Mouse (Mus musculus) limb, embryonic 15.5 days (tissue): ENCODE results near the gene Cyb561d2. TPM values are rescaled to one million over a fixed set of nuclear protein-coding genes. Genes with fewer than 3 reads are reported as not detected.
A peak's percentile ranks its signal among the peaks of the same experiment; 100 is the strongest.

Experiments
- ATAC-seq: fragments of 200-750 bp; cut with Nextera tagmentation; 2 replicates; pipeline ENCODE4 v1.8.0; 2017; ENCODE audit warnings: low read depth, moderate TSS enrichment; ENCODE audit not compliant: insufficient number of reproducible peaks, low FRiP score, low TSS enrichment
- H3K27ac ChIP-seq: fragments of 300-500 bp; sonication (generic); 2 replicates; pipeline ENCODE4 v1.5.1; 2015; ENCODE audit warnings: moderate library complexity, mild to moderate bottlenecking, inconsistent platforms
- H3K27me3 ChIP-seq: fragments of 300-500 bp; sonication (generic); 2 replicates; pipeline ENCODE4 v1.6.1; 2015; ENCODE audit warnings: inconsistent platforms
- H3K36me3 ChIP-seq: fragments of 300-500 bp; sonication (generic); 2 replicates; pipeline ENCODE4 v1.6.1; 2015; ENCODE audit warnings: inconsistent platforms
- H3K4me1 ChIP-seq: fragments of 300-500 bp; sonication (generic); 2 replicates; pipeline ENCODE4 v1.6.1; 2015; ENCODE audit warnings: inconsistent platforms
- H3K4me2 ChIP-seq: fragments of 300-500 bp; sonication (generic); 2 replicates; pipeline ENCODE4 v1.6.1; 2015; ENCODE audit warnings: mild to moderate bottlenecking, inconsistent platforms
- H3K4me3 ChIP-seq: fragments of 300-500 bp; sonication (generic); 2 replicates; pipeline ENCODE4 v1.5.1; 2015; ENCODE audit warnings: mild to moderate bottlenecking, inconsistent platforms
- H3K9ac ChIP-seq: fragments of 300-500 bp; sonication (generic); 2 replicates; pipeline ENCODE4 v1.6.1; 2015; ENCODE audit warnings: inconsistent platforms
- H3K9me3 ChIP-seq: fragments of 300-500 bp; sonication (generic); 2 replicates; pipeline ENCODE4 v1.6.1; 2016; ENCODE audit warnings: inconsistent platforms
- WGBS: fragments of 180-500 bp; shearing (Covaris S2); methylation state at CpG from one replicate; pipeline ENCODE4 v1.1.7; 2015; 5-methylcytosine and 5-hydroxymethylcytosine counted together
- polyA plus RNA-seq: library from polyadenylated mRNA; unstranded; fragments of >200 nt; fragmentation: Nextera tagmentation; extraction: Ambion mirVana; gene quantifications from 2 replicates; pipeline ENCODE4 v1.2.1, GENCODE M21; 2015

Cyb561d2 gene
- polyA plus RNA-seq, 1 experiment from 2014 or later: 26.0 TPM

DNA sequence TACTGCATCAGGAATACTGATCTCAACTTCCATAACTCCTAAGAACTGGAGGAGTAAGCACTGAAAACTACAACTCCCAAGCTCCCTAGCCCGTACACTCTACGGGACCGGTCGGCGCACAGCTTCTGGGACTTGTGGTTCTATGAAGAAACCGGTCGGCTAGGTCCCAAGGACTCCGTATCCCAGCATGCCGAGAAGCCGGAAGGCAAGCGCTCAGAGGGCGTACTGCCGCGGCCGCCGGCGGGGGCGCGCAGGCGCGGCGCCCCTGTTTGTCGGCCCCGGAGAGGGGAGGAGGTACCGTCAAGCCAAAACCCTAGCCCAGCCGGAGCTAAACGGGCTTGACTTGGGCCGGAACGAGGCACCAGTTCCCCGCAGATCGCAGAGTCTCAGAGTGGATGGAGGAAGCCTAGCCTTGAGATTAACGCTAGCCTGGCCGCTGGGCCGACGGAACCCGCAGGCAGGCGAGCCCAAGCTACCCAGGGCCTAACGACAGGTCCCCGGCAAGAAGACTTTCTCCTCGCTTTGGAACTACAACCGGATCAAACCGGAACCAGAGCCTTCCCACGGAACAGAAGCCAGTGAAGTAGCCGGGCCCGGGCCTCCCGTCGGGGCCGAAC is 8.1 kb downstream of the Cyb561d2 start, which contains the start of gene Tmem115:
Gene Tmem115, plus strand, starts transcription at position 155 of the 617 bp plus-strand sequence.
- Histone ChIP-seq H3K4me3 (peak within 1 kb of the TSS; percentile 81), H3K36me3 (peaks cover 16% of the 10 kb centered on the region), H3K9me3 (no peaks in the 10 kb centered on the region), H3K4me1 (peaks cover 29% of the 10 kb centered on the region), H3K27ac (peak within 1 kb of the TSS; percentile 93), H3K4me2 (peak within 1 kb of the TSS; percentile 81), H3K9ac (peak within 1 kb of the TSS; percentile 77), H3K27me3 (peaks cover 5% of the 10 kb centered on the region; the same call in 1 of the 2 replicates)
- 0% methylated on average over 47 of the region's 48 CpGs for WGBS
- peak; percentile 98 for ATAC-seq

GRCm38 (mm10) chr9:107526198-107527026 is 15.6 kb downstream of the Cyb561d2 start:
- WGBS: 5% methylated on average over 44 of the region's 44 CpGs
- Histone ChIP-seq H3K27me3 (peaks cover 43% of the 10 kb centered on the region), H3K9me3 (no peaks in the 10 kb centered on the region), H3K4me3 (peak overlapping the region; percentile 36), H3K27ac (no peak overlapping the region), H3K9ac (no peak overlapping the region), H3K4me1 (peaks cover 24% of the 10 kb centered on the region), H3K4me2 (peak overlapping the region; percentile 67), H3K36me3 (no peaks in the 10 kb centered on the region)
- ATAC-seq: 0 out of 2 replicates have a peak, but pooled peaks have one; percentile 16

GRCm38 (mm10) chr9:107522400-107522711 is 19.6 kb downstream of the Cyb561d2 start:
- Histone ChIP-seq H3K27ac (no peak overlapping the region), H3K9me3 (no peaks in the 10 kb centered on the region), H3K4me1 (peaks cover 28% of the 10 kb centered on the region), H3K4me2 (peak overlapping the region; percentile 34; the same call in 1 of the 2 replicates), H3K27me3 (peaks cover 33% of the 10 kb centered on the region), H3K9ac (no peak overlapping the region), H3K4me3 (no peak overlapping the region), H3K36me3 (no peaks in the 10 kb centered on the region)
- WGBS: 30% methylated on average over 2 of the region's 2 CpGs
- no peak for ATAC-seq

- 20% methylated on average over 25 of the region's 25 CpGs for WGBS
- Histone ChIP-seq H3K9ac (no peak overlapping the region), H3K4me3 (no peak overlapping the region), H3K36me3 (no peaks in the 10 kb centered on the region), H3K4me1 (peaks cover 23% of the 10 kb centered on the region), H3K9me3 (no peaks in the 10 kb centered on the region), H3K27me3 (peaks cover 28% of the 10 kb centered on the region), H3K27ac (no peak overlapping the region), H3K4me2 (peak overlapping the region; percentile 34)
- ATAC-seq: no peak
Observed at GRCm38 (mm10) chr9:107521711-107522399, 20.1 kb downstream of the Cyb561d2 start.

GRCm38 (mm10) chr9:107521190-107521589 is 20.8 kb downstream of the Cyb561d2 start:
- Histone ChIP-seq H3K9ac (no peak overlapping the region), H3K9me3 (no peaks in the 10 kb centered on the region), H3K4me3 (no peak overlapping the region), H3K4me1 (peaks cover 16% of the 10 kb centered on the region), H3K4me2 (no peak overlapping the region), H3K36me3 (no peaks in the 10 kb centered on the region), H3K27ac (no peak overlapping the region), H3K27me3 (peaks cover 22% of the 10 kb centered on the region)
- ATAC-seq: no peak
- 37% methylated on average over 5 of the region's 5 CpGs for WGBS

- Histone ChIP-seq H3K9me3 (no peaks in the 10 kb centered on the region), H3K4me3 (no peak overlapping the region), H3K9ac (no peak overlapping the region), H3K4me1 (peaks cover 16% of the 10 kb centered on the region), H3K27ac (no peak overlapping the region), H3K36me3 (no peaks in the 10 kb centered on the region), H3K27me3 (peaks cover 13% of the 10 kb centered on the region), H3K4me2 (no peak overlapping the region)
- 65% methylated on average over 6 of the region's 6 CpGs for WGBS
- no peak for ATAC-seq
Observed at GRCm38 (mm10) chr9:107520331-107520730, 21.7 kb downstream of the Cyb561d2 start.

DNA sequence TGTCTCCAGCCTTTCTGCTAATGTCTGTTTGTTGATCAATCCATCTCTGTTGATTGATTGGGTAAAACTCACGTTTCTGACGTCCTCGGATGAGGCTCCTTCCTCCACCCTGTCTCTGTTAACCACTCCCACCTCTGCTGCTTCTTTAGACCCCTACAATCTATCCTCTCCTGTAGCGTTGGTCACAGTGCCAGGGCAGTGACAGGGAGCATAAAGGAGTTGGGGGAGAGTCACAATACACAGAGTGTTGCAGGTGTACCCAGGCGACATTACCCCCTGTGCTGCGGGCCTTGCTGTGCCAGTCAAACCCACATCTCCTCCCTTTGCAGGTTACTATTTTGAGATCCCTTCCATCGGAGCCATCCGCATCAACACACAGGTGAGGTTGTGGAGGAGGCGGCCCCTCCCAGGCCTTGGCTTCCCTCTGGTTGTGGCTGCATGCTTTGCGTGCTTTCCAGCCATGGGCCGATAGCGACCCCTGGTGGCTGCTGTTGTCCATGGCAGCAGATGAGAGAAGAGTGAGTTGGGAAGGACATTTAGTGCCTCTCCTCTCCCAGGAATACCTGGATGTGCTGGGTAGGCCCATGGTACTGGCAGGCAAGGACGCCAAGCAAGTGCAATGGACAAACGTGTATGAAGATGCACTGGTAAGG is 27.6 kb downstream of the Cyb561d2 start:
- peak; percentile 13; the same call in 1 of the 2 replicates for ATAC-seq
- no peaks in the 10 kb centered on the region for H3K36me3 ChIP-seq
- no peak overlapping the region for H3K4me3 ChIP-seq
- no peaks in the 10 kb centered on the region for H3K9me3 ChIP-seq
- no peak overlapping the region for H3K9ac ChIP-seq
- 0 out of 2 replicates have a peak, but pooled peaks cover 10% of the 10 kb centered on the region for H3K4me1 ChIP-seq
- 19% methylated on average over 14 of the region's 14 CpGs for WGBS
- no peak overlapping the region for H3K4me2 ChIP-seq
- no peak overlapping the region for H3K27ac ChIP-seq
- peaks cover 12% of the 10 kb centered on the region for H3K27me3 ChIP-seq

GRCm38 (mm10) chr9:107512326-107512725 is 29.7 kb downstream of the Cyb561d2 start:
- 80% methylated on average over 16 of the region's 16 CpGs for WGBS
- Histone ChIP-seq H3K27me3 (peaks cover 10% of the 10 kb centered on the region), H3K4me3 (no peak overlapping the region), H3K36me3 (no peaks in the 10 kb centered on the region), H3K4me1 (peaks cover 26% of the 10 kb centered on the region), H3K9ac (no peak overlapping the region), H3K4me2 (no peak overlapping the region), H3K9me3 (no peaks in the 10 kb centered on the region), H3K27ac (no peak overlapping the region)
- no peak for ATAC-seq

- ATAC-seq: no peak
- H3K27ac ChIP-seq: no peak overlapping the region
- H3K27me3 ChIP-seq: peaks cover 10% of the 10 kb centered on the region
- no peak overlapping the region for H3K4me2 ChIP-seq
- H3K4me3 ChIP-seq: no peak overlapping the region
- peaks cover 26% of the 10 kb centered on the region for H3K4me1 ChIP-seq
- H3K9me3 ChIP-seq: no peaks in the 10 kb centered on the region
- H3K9ac ChIP-seq: no peak overlapping the region
- H3K36me3 ChIP-seq: no peaks in the 10 kb centered on the region
- WGBS: 49% methylated on average over 8 of the region's 8 CpGs
Observed at GRCm38 (mm10) chr9:107511436-107511835, 30.6 kb downstream of the Cyb561d2 start.

DNA sequence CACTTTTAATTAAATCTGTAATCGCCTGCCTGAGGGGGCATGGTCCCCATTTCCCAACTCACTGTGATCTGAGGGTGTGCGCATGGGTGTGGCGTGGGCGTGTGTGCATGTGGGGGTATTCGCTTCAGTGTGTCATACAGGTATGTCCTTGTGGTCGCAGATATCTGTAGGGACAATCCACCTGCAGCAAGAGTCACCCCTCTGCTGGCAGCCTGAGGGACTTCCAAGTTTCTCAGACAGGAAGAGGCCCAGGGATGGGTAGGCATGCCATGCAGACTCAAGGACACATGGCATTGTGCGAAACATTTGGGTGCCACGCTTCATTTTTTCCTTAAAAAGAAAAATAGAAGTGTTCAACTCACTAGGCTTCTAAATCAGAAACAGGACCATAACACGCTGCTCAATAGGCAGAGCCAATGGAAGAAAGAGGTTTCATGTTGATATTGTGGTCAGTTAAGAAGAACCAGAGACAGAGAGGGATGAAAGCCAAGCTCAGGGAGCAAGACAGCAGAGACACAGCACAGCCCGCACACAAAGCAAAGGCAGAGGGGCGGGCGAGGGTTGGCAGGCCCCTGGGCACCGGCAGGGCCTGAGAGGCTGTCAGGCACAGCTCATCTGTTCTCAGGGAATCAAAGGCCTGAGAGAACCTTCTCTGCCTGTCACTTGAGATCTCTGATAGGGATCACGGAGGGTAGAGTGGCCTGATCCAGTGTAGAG is 31.5 kb downstream of the Cyb561d2 start:
- WGBS: 69% methylated on average over 14 of the region's 14 CpGs
- H3K9me3 ChIP-seq: no peaks in the 10 kb centered on the region
- ATAC-seq: no peak
- H3K36me3 ChIP-seq: no peaks in the 10 kb centered on the region
- no peak overlapping the region for H3K4me3 ChIP-seq
- H3K27me3 ChIP-seq: peaks cover 14% of the 10 kb centered on the region
- no peak overlapping the region for H3K4me2 ChIP-seq
- H3K4me1 ChIP-seq: peaks cover 26% of the 10 kb centered on the region
- no peak overlapping the region for H3K9ac ChIP-seq
- H3K27ac ChIP-seq: no peak overlapping the region

DNA sequence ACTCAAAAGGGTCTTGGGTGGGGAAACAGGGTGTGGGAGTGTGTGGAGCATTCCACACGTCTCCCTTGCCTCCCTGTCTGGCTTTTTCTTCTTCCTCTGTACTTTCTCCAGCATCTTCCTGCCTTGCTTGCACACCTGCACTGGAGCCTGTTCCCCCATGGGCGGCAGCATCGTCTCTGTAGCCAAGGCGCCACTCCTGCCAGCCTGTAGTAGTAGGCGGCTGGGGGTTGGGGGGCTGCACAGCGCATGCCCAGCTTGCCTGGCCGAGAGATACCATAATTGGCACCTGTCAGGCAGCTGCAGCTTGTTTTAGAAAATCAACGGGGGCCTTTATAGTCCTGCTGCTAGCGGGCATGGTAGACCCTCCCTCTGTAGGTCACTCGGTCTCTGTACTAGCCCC is 33.7 kb downstream of the Cyb561d2 start:
- WGBS: 39% methylated on average over 10 of the region's 10 CpGs
- Histone ChIP-seq H3K27me3 (peaks cover 13% of the 10 kb centered on the region), H3K4me3 (no peak overlapping the region), H3K9me3 (no peaks in the 10 kb centered on the region), H3K4me1 (peaks cover 37% of the 10 kb centered on the region), H3K9ac (no peak overlapping the region), H3K27ac (no peak overlapping the region), H3K36me3 (no peaks in the 10 kb centered on the region), H3K4me2 (no peak overlapping the region)
- no peak for ATAC-seq
